Comparison of ENCODE assay signal across 9 mouse cellular contexts in genomic region chr19:27123806-27124469, GRCm38 (mm10).
DNase-seq lines count a peak whose midpoint lies in the region; ATAC-seq and TF ChIP-seq lines count a peak whose summit lies in the region.
"Had no signal": no experiment of that assay in that cellular context is flagged by ENCODE, and none has a peak within 500 bp of the region (broad histone marks: within the 10 kb centered on the region; RNA-seq: fewer than 3 reads in every experiment).

No protein-coding gene starts in this region.

- H3K9ac ChIP-seq in forebrain, embryonic 15.5 days (replicated peaks) = no peak overlapping the region
- no peak overlapping the region for H3K9ac ChIP-seq in hindbrain, postnatal 0 days (replicated peaks; ENCODE audit: low read length)
- H3K9ac ChIP-seq in limb, embryonic 11.5 days (ENCODE audit: low read length) = no peak overlapping the region
- H3K9ac ChIP-seq in intestine, embryonic 16.5 days (ENCODE audit: low read depth, low read length) = no peak overlapping the region
- H3K9ac ChIP-seq: embryonic facial prominence, embryonic 12.5 days had no signal

- peaks cover 33% of the 10 kb centered on the region for H3K4me1 ChIP-seq in forebrain, embryonic 15.5 days
- no peaks in the 10 kb centered on the region for H3K4me1 ChIP-seq in hindbrain, postnatal 0 days (ENCODE audit: insufficient read depth, low read length)
- no peaks in the 10 kb centered on the region for H3K4me1 ChIP-seq in limb, embryonic 11.5 days (ENCODE audit: control insufficient read depth, insufficient read depth, low read length)
- H3K4me1 ChIP-seq in intestine, embryonic 16.5 days (ENCODE audit: control insufficient read depth, insufficient read depth, low read length) = no peaks in the 10 kb centered on the region
- H3K4me1 ChIP-seq: embryonic facial prominence, embryonic 12.5 days had no signal

- WGBS in forebrain, embryonic 15.5 days = 54% methylated on average over 11 of the region's 11 CpGs
- 63% methylated on average over 11 of the region's 11 CpGs for WGBS in hindbrain, postnatal 0 days
- WGBS in limb, embryonic 11.5 days = 67% methylated on average over 11 of the region's 11 CpGs
- 65% methylated on average over 11 of the region's 11 CpGs for whole genome bisulfite sequencing in intestine, embryonic 16.5 days

- no peak overlapping the region for H3K4me3 ChIP-seq in forebrain, embryonic 15.5 days
- no peak overlapping the region for H3K4me3 ChIP-seq in hindbrain, postnatal 0 days (ENCODE audit: low read length)
- H3K4me3 ChIP-seq in limb, embryonic 11.5 days (ENCODE audit: low read depth, low read length) = no peak overlapping the region
- H3K4me3 ChIP-seq in intestine, embryonic 16.5 days (ENCODE audit: low read length) = no peak overlapping the region
- H3K4me3 ChIP-seq: embryonic facial prominence, embryonic 12.5 days had no signal

- peak; percentile 62 for TF ChIP-seq CTCF in hindbrain, postnatal 0 days (IDR thresholded peaks at IDR 0.05; ENCODE audit: low read depth)

- H3K9me3 ChIP-seq in forebrain, embryonic 15.5 days = no peaks in the 10 kb centered on the region
- H3K9me3 ChIP-seq in hindbrain, postnatal 0 days (ENCODE audit: low read length) = no peaks in the 10 kb centered on the region
- H3K9me3 ChIP-seq in limb, embryonic 11.5 days (ENCODE audit: control insufficient read depth, low read length) = no peaks in the 10 kb centered on the region
- H3K9me3 ChIP-seq in intestine, embryonic 16.5 days (ENCODE audit: control insufficient read depth, low read length) = no peaks in the 10 kb centered on the region
- H3K9me3 ChIP-seq: embryonic facial prominence, embryonic 12.5 days had no signal

- no peaks in the 10 kb centered on the region for H3K36me3 ChIP-seq in forebrain, embryonic 15.5 days
- no peaks in the 10 kb centered on the region for H3K36me3 ChIP-seq in hindbrain, postnatal 0 days (ENCODE audit: insufficient read depth, low read length)
- no peaks in the 10 kb centered on the region for H3K36me3 ChIP-seq in limb, embryonic 11.5 days (ENCODE audit: control insufficient read depth, insufficient read depth, low read length)
- no peaks in the 10 kb centered on the region for H3K36me3 ChIP-seq in intestine, embryonic 16.5 days (ENCODE audit: control insufficient read depth, insufficient read depth, low read length)
- H3K36me3 ChIP-seq: embryonic facial prominence, embryonic 12.5 days had no signal

- H3K27me3 ChIP-seq in forebrain, embryonic 15.5 days = no peaks in the 10 kb centered on the region
- H3K27me3 ChIP-seq in hindbrain, postnatal 0 days (ENCODE audit: insufficient read depth, low read length) = no peaks in the 10 kb centered on the region
- no peaks in the 10 kb centered on the region for H3K27me3 ChIP-seq in limb, embryonic 11.5 days (ENCODE audit: control insufficient read depth, insufficient read depth, low read length)
- no peaks in the 10 kb centered on the region for H3K27me3 ChIP-seq in intestine, embryonic 16.5 days (replicated peaks; ENCODE audit: control insufficient read depth, insufficient read depth, low read length)
- H3K27me3 ChIP-seq: embryonic facial prominence, embryonic 12.5 days had no signal

- H3K27ac ChIP-seq in forebrain, embryonic 15.5 days (replicated peaks) = peak overlapping the region; percentile 84
- no peak overlapping the region for H3K27ac ChIP-seq in hindbrain, postnatal 0 days
- no peak overlapping the region for H3K27ac ChIP-seq in limb, embryonic 11.5 days (replicated peaks; ENCODE audit: low read depth, low read length)
- H3K27ac ChIP-seq in intestine, embryonic 16.5 days (ENCODE audit: low read length) = no peak overlapping the region
- H3K27ac ChIP-seq: embryonic facial prominence, embryonic 12.5 days had no signal

- ATAC-seq in forebrain, embryonic 15.5 days (replicated peaks) = no peak; the same call in 1 of the 2 replicates
- ATAC-seq in hindbrain, postnatal 0 days = peak; percentile 55; the same call in 1 of the 2 replicates
- ATAC-seq in limb, embryonic 11.5 days (ENCODE audit: insufficient number of reproducible peaks, low FRiP score, low TSS enrichment, low read depth) = no peak
- ATAC-seq in intestine, embryonic 16.5 days = no peak

- 0 out of 2 replicates have a peak overlapping the region, but pooled peaks have one; percentile 5 for H3K4me2 ChIP-seq in forebrain, embryonic 15.5 days (replicated peaks)
- 0 out of 2 replicates have a peak overlapping the region, but pooled peaks have one; percentile 29 for H3K4me2 ChIP-seq in hindbrain, postnatal 0 days (ENCODE audit: low read depth, low read length)
- no peak overlapping the region for H3K4me2 ChIP-seq in limb, embryonic 11.5 days (ENCODE audit: low read depth, severe bottlenecking)
- H3K4me2 ChIP-seq in intestine, embryonic 16.5 days (ENCODE audit: low read depth, low read length) = no peak overlapping the region
- H3K4me2 ChIP-seq: embryonic facial prominence, embryonic 12.5 days had no signal

- peak; percentile 27 for DNase-seq in ovary, postnatal 14 days (ENCODE audit: low spot score)
- DNase-seq in ovary, postnatal 10 days (ENCODE audit: low spot score) = no peak
- DNase-seq in brain, adult 2 months (ENCODE audit: low read depth, low spot score) = peak; percentile 71
- DNase-seq in hindbrain, postnatal 0 days (ENCODE audit: low spot score) = peak; percentile 69
- DNase-seq in limb, embryonic 11.5 days (ENCODE audit: low spot score) = peak; percentile 52
- peak; percentile 60 for DNase-seq in skeletal muscle tissue, adult 2 months (ENCODE audit: low read depth, low spot score)

Comparison
In these comparisons a context has a peak if more than half of its experiments do, and no peak if none do; other contexts are left out.
1. H3K4me2 ChIP-seq: peak in forebrain, embryonic 15.5 days (single experiment) and hindbrain, postnatal 0 days (single experiment); none in limb, embryonic 11.5 days (single experiment) and intestine, embryonic 16.5 days (single experiment).